Mouse (Mus musculus): Measurements from ENCODE around the gene Rnh1. TPM values are rescaled to one million over a fixed set of nuclear protein-coding genes. Genes with fewer than 3 reads are reported as not detected.

Rnh1 gene
- total RNA-seq, 2 experiments from 2014 or later = 26.8 to 34.3 TPM

GRCm38 (mm10) chr7:141117636-141118035, 55.0 kb downstream of the Rnh1 start, which contains the start of gene Ano9:
TSS of gene Ano9 (minus strand) at chr7:141117806.
- no peak for DNase-seq (ENCODE audit: low spot score in 2 of 2)

DNA sequence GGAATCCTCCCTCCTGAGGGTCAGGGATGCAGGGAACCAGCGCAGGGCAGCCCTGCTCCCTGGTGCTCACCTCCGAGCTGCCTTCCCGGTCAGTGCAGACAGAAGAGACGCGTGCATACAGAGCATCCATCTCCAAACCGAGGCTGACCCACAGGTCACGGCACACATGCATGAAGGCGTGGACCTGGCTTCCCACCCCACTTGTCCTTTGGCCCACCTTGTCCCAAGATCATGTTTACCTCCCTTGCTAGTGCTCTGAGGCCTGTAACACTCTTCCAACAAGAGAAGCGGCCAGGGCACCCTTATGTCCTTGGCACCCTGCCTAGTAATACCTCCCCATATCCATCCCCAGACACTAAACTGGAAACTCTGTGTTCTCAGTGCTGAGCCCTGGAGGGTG, 56.8 kb downstream of the Rnh1 start:
- DNase-seq (ENCODE audit: low spot score in 2 of 2) = no peak

Small RNA genes within 50 kb of the gene (microRNA-seq; reads per million reads assigned to microRNA genes)
- 110 to 127 reads per million in 2 experiments for gene Mir210

Other genes with a start within 250 kb of the Rnh1 start
- gene Pgghg, start 231.5 kb downstream of the Rnh1 start, total RNA-seq (2021) = 1 to 10 TPM; 4.1 to 5.1 TPM
- not detected for gene Ifitm5, start 222.6 kb downstream of the Rnh1 start, total RNA-seq (2021)
- not detected for gene Gm45717, start 216.9 kb downstream of the Rnh1 start, total RNA-seq (2021)
- 10 to 100 TPM; 15.1 to 20.8 TPM for gene Ifitm2, start 216.9 kb downstream of the Rnh1 start, total RNA-seq (2021)
- 1 to 10 TPM; 3.3 to 6.3 TPM for gene Ifitm1, start 205.6 kb downstream of the Rnh1 start, total RNA-seq (2021)
- gene Ifitm3, start 162.1 kb downstream of the Rnh1 start, total RNA-seq (2021) = 10 to 100 TPM in 1 of 2 experiments, 1 to 10 TPM in 1; 6.9 to 13.0 TPM
- not detected for gene Ifitm6, start 154.9 kb downstream of the Rnh1 start, total RNA-seq (2021)
- gene Gm17387, start 143.7 kb downstream of the Rnh1 start, total RNA-seq (2021) = not detected
- 10 to 100 TPM; 90.0 to 97.9 TPM for gene B4galnt4, start 111.8 kb downstream of the Rnh1 start, total RNA-seq (2021)
- not detected for gene Pkp3, start 94.6 kb downstream of the Rnh1 start, total RNA-seq (2021)
- gene Sigirr, start 72.3 kb downstream of the Rnh1 start, total RNA-seq (2021) = 1 to 10 TPM; 2.3 to 3.0 TPM
- not detected for gene Ano9, start 55.1 kb downstream of the Rnh1 start, total RNA-seq (2021)
- gene Ptdss2, start 50.5 kb downstream of the Rnh1 start, total RNA-seq (2021) = 10 to 100 TPM; 67.8 to 71.3 TPM
- 100 to 1,000 TPM; 204 to 208 TPM for gene Hras, start 21.1 kb upstream of the Rnh1 start, total RNA-seq (2021)
- gene Lrrc56, start 21.3 kb upstream of the Rnh1 start, total RNA-seq (2021) = 1 to 10 TPM; 4.9 to 6.7 TPM
- not detected for gene Lmntd2, start 41.2 kb upstream of the Rnh1 start, total RNA-seq (2021)
- gene Rassf7, start 43.0 kb upstream of the Rnh1 start, total RNA-seq (2021) = 1 to 10 TPM in 1 of 2 experiments, under 1 TPM in 1; 0.83 to 1.2 TPM
- gene Phrf1, start 55.9 kb upstream of the Rnh1 start, total RNA-seq (2021) = 10 to 100 TPM; 66.9 to 77.2 TPM
- 1 to 10 TPM in 1 of 2 experiments, under 1 TPM in 1; 0.46 to 1.3 TPM for gene Irf7, start 93.6 kb upstream of the Rnh1 start, total RNA-seq (2021)
- not detected for gene Cdhr5, start 103.9 kb upstream of the Rnh1 start, total RNA-seq (2021)
- gene Sct, start 106.3 kb upstream of the Rnh1 start, total RNA-seq (2021) = not detected
- gene Drd4, start 119.1 kb upstream of the Rnh1 start, total RNA-seq (2021) = under 1 TPM; 0.31 to 0.32 TPM
- gene Deaf1, start 154.8 kb upstream of the Rnh1 start, total RNA-seq (2021) = 100 to 1,000 TPM; 180 to 199 TPM
- gene Tmem80, start 154.9 kb upstream of the Rnh1 start, total RNA-seq (2021) = 10 to 100 TPM; 30.2 to 30.8 TPM
- gene Eps8l2, start 166.0 kb upstream of the Rnh1 start, total RNA-seq (2021) = 1 to 10 TPM; 5.5 to 7.8 TPM
- 100 to 1,000 TPM; 129 to 140 TPM for gene Taldo1, start 219.3 kb upstream of the Rnh1 start, total RNA-seq (2021)
- gene Gatd1, start 241.3 kb upstream of the Rnh1 start, total RNA-seq (2021) = 10 to 100 TPM; 37.4 to 37.6 TPM